Mouse (Mus musculus): Measurements from ENCODE around the gene Mrpl21. TPM values are rescaled to one million over a fixed set of nuclear protein-coding genes. Genes with fewer than 3 reads are reported as not detected.

Gene Mrpl21
- polyA plus RNA-seq, 1 experiment from 2014 or later: 134 TPM

DNA sequence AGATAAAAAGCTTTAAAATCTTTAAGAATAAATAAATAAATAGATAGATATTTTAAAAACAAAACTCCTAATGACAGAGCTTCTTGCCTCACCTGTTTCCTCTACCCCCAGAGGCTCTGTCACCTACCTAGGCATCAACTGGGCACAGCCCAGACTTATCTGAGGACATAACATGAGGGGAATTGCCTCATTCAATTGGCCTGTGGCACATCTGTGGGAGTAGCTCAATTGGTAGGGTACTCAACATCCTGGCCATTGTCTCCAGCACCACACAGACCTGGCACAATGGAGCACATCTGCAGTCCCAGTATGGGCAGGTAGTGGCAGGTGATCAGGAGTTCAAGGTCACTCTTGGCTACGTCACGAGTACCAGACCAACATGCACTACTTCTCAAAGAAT lies 36.6 kb downstream of the Mrpl21 start:
- Histone ChIP-seq H3K27me3 (ENCODE audit: control insufficient read depth, insufficient read depth, low read length) (no peaks in the 10 kb centered on the region), H3K36me3 (ENCODE audit: control insufficient read depth, insufficient read depth, low read length) (no peaks in the 10 kb centered on the region), H3K27ac (ENCODE audit: low read length) (no peak overlapping the region; the same call in 1 of the 2 replicates), H3K4me1 (ENCODE audit: control insufficient read depth, insufficient read depth, low read length) (peaks cover 18% of the 10 kb centered on the region; the same call in 1 of the 2 replicates), H3K9ac (replicated peaks; ENCODE audit: low read depth, low read length) (no peak overlapping the region), H3K9me3 (ENCODE audit: control insufficient read depth, low read depth, low read length) (no peaks in the 10 kb centered on the region), H3K4me2 (replicated peaks; ENCODE audit: low read depth, low read length) (no peak overlapping the region), H3K4me3 (ENCODE audit: low read depth, low read length) (no peak overlapping the region)
- WGBS: 80% methylated on average over 2 of the region's 2 CpGs
- no peak for ATAC-seq (ENCODE audit: insufficient number of reproducible peaks, insufficient read depth, low FRiP score, low read depth)

DNA sequence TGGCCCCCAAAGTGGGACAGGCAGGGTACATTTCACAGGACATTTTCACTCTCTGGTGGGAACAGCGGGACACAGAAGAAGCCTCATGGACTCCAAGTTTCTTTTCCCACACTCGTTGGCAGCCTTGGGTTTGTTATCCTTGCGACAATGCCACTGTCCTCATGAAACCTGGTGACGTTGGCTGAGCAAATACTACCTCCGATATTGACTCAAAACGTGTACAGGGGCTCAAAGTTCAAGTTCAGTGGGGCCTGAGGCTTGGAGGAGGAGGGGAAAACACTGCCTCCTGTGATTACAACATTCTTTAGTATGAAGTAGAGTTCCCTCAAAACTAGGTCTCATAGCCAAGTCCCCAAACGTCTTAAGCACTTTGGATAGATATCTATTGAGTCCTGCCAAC lies 37.4 kb downstream of the Mrpl21 start:
- no peaks in the 10 kb centered on the region for H3K27me3 ChIP-seq (ENCODE audit: control insufficient read depth, insufficient read depth, low read length)
- no peaks in the 10 kb centered on the region for H3K9me3 ChIP-seq (ENCODE audit: control insufficient read depth, low read depth, low read length)
- no peak overlapping the region for H3K9ac ChIP-seq (replicated peaks; ENCODE audit: low read depth, low read length)
- H3K4me2 ChIP-seq (replicated peaks; ENCODE audit: low read depth, low read length): no peak overlapping the region
- no peak overlapping the region for H3K4me3 ChIP-seq (ENCODE audit: low read depth, low read length)
- no peak overlapping the region; the same call in 1 of the 2 replicates for H3K27ac ChIP-seq (ENCODE audit: low read length)
- ATAC-seq (ENCODE audit: insufficient number of reproducible peaks, insufficient read depth, low FRiP score, low read depth): no peak
- no peaks in the 10 kb centered on the region for H3K36me3 ChIP-seq (ENCODE audit: control insufficient read depth, insufficient read depth, low read length)
- H3K4me1 ChIP-seq (ENCODE audit: control insufficient read depth, insufficient read depth, low read length): peaks cover 21% of the 10 kb centered on the region; the same call in 1 of the 2 replicates
- 69% methylated on average over 7 of the region's 7 CpGs for WGBS

GRCm38 (mm10) chr19:3320801-3321200 lies 38.1 kb downstream of the Mrpl21 start:
- Histone ChIP-seq H3K9me3 (ENCODE audit: control insufficient read depth, low read depth, low read length) (no peaks in the 10 kb centered on the region), H3K4me1 (ENCODE audit: control insufficient read depth, insufficient read depth, low read length) (peaks cover 24% of the 10 kb centered on the region; the same call in 1 of the 2 replicates), H3K36me3 (ENCODE audit: control insufficient read depth, insufficient read depth, low read length) (no peaks in the 10 kb centered on the region), H3K27me3 (ENCODE audit: control insufficient read depth, insufficient read depth, low read length) (no peaks in the 10 kb centered on the region), H3K27ac (ENCODE audit: low read length) (no peak overlapping the region), H3K4me2 (replicated peaks; ENCODE audit: low read depth, low read length) (no peak overlapping the region), H3K4me3 (ENCODE audit: low read depth, low read length) (no peak overlapping the region), H3K9ac (replicated peaks; ENCODE audit: low read depth, low read length) (no peak overlapping the region)
- 80% methylated on average over 3 of the region's 3 CpGs for WGBS
- no peak for ATAC-seq (ENCODE audit: insufficient number of reproducible peaks, insufficient read depth, low FRiP score, low read depth)

DNA sequence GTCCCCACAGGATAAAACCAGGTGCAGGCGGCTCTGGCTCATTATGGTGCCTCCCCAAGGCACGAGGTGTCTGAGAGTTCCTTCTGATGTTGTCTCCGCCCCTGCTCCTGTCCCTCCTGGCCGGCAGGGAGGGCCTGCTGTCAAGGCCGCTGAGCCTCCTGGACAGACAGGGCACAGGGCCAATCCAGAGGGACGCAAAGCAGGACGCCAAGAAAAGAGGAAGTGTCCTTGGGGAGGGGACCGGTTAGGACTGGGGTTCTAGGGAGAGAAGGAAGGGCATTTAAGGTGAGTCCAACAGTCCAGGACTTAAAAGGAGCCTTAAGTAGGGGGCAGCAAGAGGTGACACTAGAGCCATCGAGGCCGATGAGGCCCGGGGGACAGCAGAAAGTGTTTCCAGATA lies 38.9 kb downstream of the Mrpl21 start:
- Histone ChIP-seq H3K9ac (replicated peaks; ENCODE audit: low read depth, low read length) (no peak overlapping the region), H3K9me3 (ENCODE audit: control insufficient read depth, low read depth, low read length) (no peaks in the 10 kb centered on the region), H3K4me3 (ENCODE audit: low read depth, low read length) (peak overlapping the region; percentile 52; the same call in 1 of the 2 replicates), H3K27me3 (ENCODE audit: control insufficient read depth, insufficient read depth, low read length) (no peaks in the 10 kb centered on the region), H3K4me2 (replicated peaks; ENCODE audit: low read depth, low read length) (peak overlapping the region; percentile 98; the same call in 1 of the 2 replicates), H3K36me3 (ENCODE audit: control insufficient read depth, insufficient read depth, low read length) (no peaks in the 10 kb centered on the region), H3K27ac (ENCODE audit: low read length) (no peak overlapping the region), H3K4me1 (ENCODE audit: control insufficient read depth, insufficient read depth, low read length) (peaks cover 30% of the 10 kb centered on the region; the same call in 1 of the 2 replicates)
- WGBS: 11% methylated on average over 11 of the region's 11 CpGs
- no peak for ATAC-seq (ENCODE audit: insufficient number of reproducible peaks, insufficient read depth, low FRiP score, low read depth)

DNA sequence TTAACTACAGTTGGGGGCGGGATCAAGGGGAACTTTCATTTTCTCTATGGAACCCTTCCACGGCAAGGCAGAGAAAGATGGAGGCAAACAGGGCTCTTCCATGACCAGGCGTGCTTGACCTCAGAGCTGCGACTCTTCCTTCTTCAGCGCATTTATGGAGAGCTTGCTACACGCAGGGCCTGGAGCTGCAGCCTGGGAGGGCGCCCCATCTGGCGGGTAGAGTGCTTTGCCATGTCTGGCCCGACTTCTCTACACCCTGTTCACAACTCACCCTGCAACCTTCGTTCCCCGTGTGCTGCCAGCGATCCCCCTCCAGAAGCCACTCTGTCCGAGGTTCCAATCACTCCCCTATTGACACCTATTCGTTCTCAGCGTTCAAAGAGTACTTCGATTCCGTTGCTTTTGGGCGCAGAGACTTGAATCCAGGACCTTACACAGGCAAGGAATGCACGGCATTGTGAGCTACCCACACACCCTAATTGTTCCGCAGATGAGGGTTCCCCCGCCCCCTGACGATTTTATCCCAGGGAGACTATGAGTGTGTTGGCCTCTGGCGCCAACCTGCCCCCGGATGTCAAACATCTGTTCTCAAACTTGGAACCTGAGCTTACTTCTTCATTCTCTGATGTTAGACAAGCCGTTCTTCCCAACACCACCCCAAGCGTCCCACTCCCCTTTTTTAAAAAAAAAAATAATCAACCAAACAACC lies 39.7 kb downstream of the Mrpl21 start, which contains the start of gene Cpt1a:
Gene Cpt1a (plus strand): TSS at position 74 of the 709 bp plus-strand sequence.
- 4% methylated on average over 26 of the region's 26 CpGs for WGBS
- H3K4me1 ChIP-seq (ENCODE audit: control insufficient read depth, insufficient read depth, low read length): peaks cover 30% of the 10 kb centered on the region; the same call in 1 of the 2 replicates
- peak within 1 kb of the TSS; percentile 98 for H3K4me2 ChIP-seq (replicated peaks; ENCODE audit: low read depth, low read length)
- no peak within 1 kb of the TSS; the same call in 1 of the 2 replicates for H3K9ac ChIP-seq (replicated peaks; ENCODE audit: low read depth, low read length)
- H3K27ac ChIP-seq (ENCODE audit: low read length): no peak within 1 kb of the TSS
- no peaks in the 10 kb centered on the region for H3K27me3 ChIP-seq (ENCODE audit: control insufficient read depth, insufficient read depth, low read length)
- H3K9me3 ChIP-seq (ENCODE audit: control insufficient read depth, low read depth, low read length): no peaks in the 10 kb centered on the region
- no peak for ATAC-seq (ENCODE audit: insufficient number of reproducible peaks, insufficient read depth, low FRiP score, low read depth)
- peak within 1 kb of the TSS; percentile 52 for H3K4me3 ChIP-seq (ENCODE audit: low read depth, low read length)
- no peaks in the 10 kb centered on the region for H3K36me3 ChIP-seq (ENCODE audit: control insufficient read depth, insufficient read depth, low read length)

DNA sequence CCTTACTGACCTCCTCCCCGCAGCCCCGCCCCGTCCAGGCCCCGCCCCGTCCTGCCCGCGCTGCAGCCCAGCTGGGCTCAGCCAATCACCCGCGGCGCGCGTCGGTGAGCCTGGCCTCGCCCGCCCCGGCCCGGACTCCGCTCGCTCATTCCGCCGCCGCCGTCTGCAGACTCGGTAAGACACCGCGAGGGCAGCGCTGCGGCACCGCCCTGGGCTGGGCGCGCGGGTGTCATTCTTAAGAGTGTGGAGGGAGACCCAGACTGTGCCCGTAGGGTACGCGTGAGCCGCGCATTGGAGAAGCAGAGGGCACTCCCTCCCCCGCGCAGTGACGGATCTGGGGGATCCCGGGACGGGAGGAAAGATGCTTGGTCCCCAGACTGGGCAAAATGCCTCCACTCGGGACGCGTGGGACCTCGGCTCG lies 40.5 kb downstream of the Mrpl21 start:
- Histone ChIP-seq H3K9ac (replicated peaks; ENCODE audit: low read depth, low read length) (no peak overlapping the region; the same call in 1 of the 2 replicates), H3K36me3 (ENCODE audit: control insufficient read depth, insufficient read depth, low read length) (no peaks in the 10 kb centered on the region), H3K27ac (ENCODE audit: low read length) (no peak overlapping the region), H3K27me3 (ENCODE audit: control insufficient read depth, insufficient read depth, low read length) (no peaks in the 10 kb centered on the region), H3K4me2 (replicated peaks; ENCODE audit: low read depth, low read length) (peak overlapping the region; percentile 98), H3K4me3 (ENCODE audit: low read depth, low read length) (peak overlapping the region; percentile 52), H3K4me1 (ENCODE audit: control insufficient read depth, insufficient read depth, low read length) (peaks cover 30% of the 10 kb centered on the region; the same call in 1 of the 2 replicates), H3K9me3 (ENCODE audit: control insufficient read depth, low read depth, low read length) (no peaks in the 10 kb centered on the region)
- 1% methylated on average over 46 of the region's 47 CpGs for whole genome bisulfite sequencing
- ATAC-seq (ENCODE audit: insufficient number of reproducible peaks, insufficient read depth, low FRiP score, low read depth): peak; percentile 84

- 0 out of 2 replicates have a peak overlapping the region, but pooled peaks have one; percentile 18 for H3K27ac ChIP-seq (ENCODE audit: low read length)
- H3K4me1 ChIP-seq (ENCODE audit: control insufficient read depth, insufficient read depth, low read length): peaks cover 30% of the 10 kb centered on the region; the same call in 1 of the 2 replicates
- no peaks in the 10 kb centered on the region for H3K9me3 ChIP-seq (ENCODE audit: control insufficient read depth, low read depth, low read length)
- no peak; the same call in 1 of the 2 replicates for ATAC-seq (ENCODE audit: insufficient number of reproducible peaks, insufficient read depth, low FRiP score, low read depth)
- H3K4me2 ChIP-seq (replicated peaks; ENCODE audit: low read depth, low read length): peak overlapping the region; percentile 98
- peak overlapping the region; percentile 52 for H3K4me3 ChIP-seq (ENCODE audit: low read depth, low read length)
- H3K9ac ChIP-seq (replicated peaks; ENCODE audit: low read depth, low read length): no peak overlapping the region; the same call in 1 of the 2 replicates
- H3K36me3 ChIP-seq (ENCODE audit: control insufficient read depth, insufficient read depth, low read length): no peaks in the 10 kb centered on the region
- under 1% methylated on average over 34 of the region's 34 CpGs for WGBS
- no peaks in the 10 kb centered on the region for H3K27me3 ChIP-seq (ENCODE audit: control insufficient read depth, insufficient read depth, low read length)
Measured at GRCm38 (mm10) chr19:3323753-3324270, 41.1 kb downstream of the Mrpl21 start.

GRCm38 (mm10) chr19:3324271-3324811 lies 41.6 kb downstream of the Mrpl21 start:
- H3K4me2 ChIP-seq (replicated peaks; ENCODE audit: low read depth, low read length): peak overlapping the region; percentile 98
- H3K4me3 ChIP-seq (ENCODE audit: low read depth, low read length): peak overlapping the region; percentile 52
- no peak for ATAC-seq (ENCODE audit: insufficient number of reproducible peaks, insufficient read depth, low FRiP score, low read depth)
- H3K9me3 ChIP-seq (ENCODE audit: control insufficient read depth, low read depth, low read length): no peaks in the 10 kb centered on the region
- peak overlapping the region; percentile 38; the same call in 1 of the 2 replicates for H3K9ac ChIP-seq (replicated peaks; ENCODE audit: low read depth, low read length)
- 4% methylated on average over 17 of the region's 17 CpGs for WGBS
- H3K4me1 ChIP-seq (ENCODE audit: control insufficient read depth, insufficient read depth, low read length): peaks cover 30% of the 10 kb centered on the region; the same call in 1 of the 2 replicates
- H3K36me3 ChIP-seq (ENCODE audit: control insufficient read depth, insufficient read depth, low read length): no peaks in the 10 kb centered on the region
- H3K27me3 ChIP-seq (ENCODE audit: control insufficient read depth, insufficient read depth, low read length): no peaks in the 10 kb centered on the region
- H3K27ac ChIP-seq (ENCODE audit: low read length): peak overlapping the region; percentile 93; the same call in 1 of the 2 replicates

Measured in stomach, embryonic 14.5 days (tissue).